Mouse (Mus musculus) adrenal gland, postnatal 10 days (tissue): ENCODE data around the gene Agpat1. TPM values are rescaled to one million over a fixed set of nuclear protein-coding genes. Genes with fewer than 3 reads are reported as not detected.
A peak's percentile ranks its signal among the peaks of the same experiment; 100 is the strongest.

ENCODE experiments used
- DNase-seq: peaks from one replicate; pipeline ENCODE4 v3.0.0; 2021; ENCODE audit warnings: mixed read lengths
- long read RNA-seq, 2 experiments: library from polyadenylated mRNA; stranded (forward); transcript quantifications; one replicate each; pipeline ENCODE4 v2.0.0; 2021
- total RNA-seq, 2 experiments: library from RNA; stranded (reverse); gene quantifications; 2 replicates each; pipeline ENCODE4 v1.2.3; 2021

The Agpat1 gene
- 10 to 100 TPM; 92.7 TPM for total RNA-seq
- long read RNA-seq, experiment 1, transcript Agpat1-201 (7 exons, 2,190 nt) = major isoform, 6 of 31 reads
- long read RNA-seq, experiment 1, partial matches to known transcripts = 19 of 31 reads
- long read RNA-seq, experiment 1, other reads (novel, unspliced or antisense) = 5 of 31 reads
- long read RNA-seq, experiment 2, partial matches to known transcripts = 0 of 8 reads
- long read RNA-seq, experiment 2, other reads (novel, unspliced or antisense) = 8 of 8 reads

DNA sequence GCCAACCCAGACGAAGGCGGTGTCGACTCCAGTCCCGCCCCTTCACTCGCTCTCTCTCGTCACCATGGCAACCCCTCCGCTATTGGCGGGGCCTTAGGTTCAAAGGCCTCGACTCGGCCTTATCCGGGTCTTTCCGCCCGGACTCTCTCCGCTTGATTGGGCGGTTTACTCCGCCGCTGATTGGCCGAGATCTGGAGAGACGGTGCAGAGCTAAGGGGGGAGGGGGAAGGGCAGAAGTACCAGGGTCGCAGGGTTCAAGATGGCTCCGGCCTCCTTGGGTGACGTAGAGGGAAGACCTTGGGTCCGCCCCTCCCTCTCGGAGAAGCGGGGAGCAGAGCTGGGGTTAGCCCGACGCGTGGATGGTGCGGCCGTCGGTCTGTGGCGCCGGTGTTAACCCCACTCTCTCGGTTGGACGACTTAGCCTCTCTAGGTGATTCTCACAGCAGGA, at the start of gene Agpat1:
Gene Agpat1, plus strand, starts transcription at position 202 of the 448 bp plus-strand sequence.
- DNase-seq = peak; percentile 100

DNA sequence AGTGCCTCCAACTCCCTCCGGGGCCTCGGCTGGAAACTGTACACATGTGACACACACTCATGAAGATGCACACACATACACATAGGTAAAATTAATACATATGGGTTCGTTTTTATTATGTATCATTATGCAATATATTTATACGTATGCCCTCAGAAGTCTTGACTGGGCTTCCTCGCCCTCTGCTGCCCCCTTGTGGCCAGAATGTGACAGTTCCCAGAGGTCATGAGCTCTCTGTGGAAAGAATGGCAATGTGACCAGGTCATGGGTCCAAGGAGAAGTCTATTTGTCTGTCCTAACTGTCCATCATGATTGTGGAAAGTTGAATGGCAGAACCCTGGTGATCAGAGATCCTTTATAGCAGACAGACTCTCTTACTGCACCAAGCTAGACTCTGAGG, 48.6 kb upstream of the Agpat1 start:
- peak; percentile 92 for DNase-seq

DNA sequence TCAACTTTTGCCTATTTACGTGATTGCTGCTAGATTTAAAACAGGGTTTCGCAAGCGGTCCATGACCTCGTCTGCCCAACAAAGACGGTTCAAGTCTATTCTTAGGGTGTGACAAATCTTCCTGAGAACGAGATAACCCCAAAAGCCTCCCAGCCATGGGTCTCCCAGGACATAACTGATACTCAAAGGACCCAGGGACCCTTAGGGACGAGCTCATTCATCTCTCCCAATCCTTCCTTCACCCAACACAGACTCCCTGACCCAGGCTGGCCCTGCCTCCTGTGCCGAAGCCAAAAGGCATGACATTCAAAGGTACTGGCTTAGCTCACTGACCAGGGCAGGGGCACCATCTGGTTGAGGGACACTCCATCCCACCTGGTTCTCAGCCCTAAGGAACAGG, 47.7 kb upstream of the Agpat1 start:
- peak; percentile 31 for DNase-seq

GRCm38 (mm10) chr17:34557411-34557810, 46.7 kb upstream of the Agpat1 start:
- DNase-seq = no peak

GRCm38 (mm10) chr17:34559116-34559515, 44.9 kb upstream of the Agpat1 start:
- DNase-seq = no peak

DNA sequence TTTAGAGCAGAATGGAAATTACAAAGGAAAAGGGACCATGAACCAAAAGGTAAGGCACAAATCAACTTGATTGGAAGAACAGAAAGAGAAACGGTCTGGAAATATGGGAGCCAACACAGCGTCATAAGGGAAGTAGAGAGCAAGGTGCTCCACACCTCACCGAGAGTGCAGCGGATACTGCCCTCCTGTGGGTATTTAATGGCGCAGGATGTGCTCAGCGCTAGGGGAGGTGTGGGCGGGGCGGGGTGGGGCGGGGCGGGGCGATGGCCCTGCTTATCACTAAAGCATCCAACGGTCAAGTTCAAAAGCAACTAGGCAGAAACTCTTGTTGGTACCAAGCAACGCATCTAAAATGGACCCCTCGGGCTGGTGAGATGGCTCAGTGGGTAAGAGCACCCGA, 44.2 kb upstream of the Agpat1 start:
- no peak for DNase-seq

DNA sequence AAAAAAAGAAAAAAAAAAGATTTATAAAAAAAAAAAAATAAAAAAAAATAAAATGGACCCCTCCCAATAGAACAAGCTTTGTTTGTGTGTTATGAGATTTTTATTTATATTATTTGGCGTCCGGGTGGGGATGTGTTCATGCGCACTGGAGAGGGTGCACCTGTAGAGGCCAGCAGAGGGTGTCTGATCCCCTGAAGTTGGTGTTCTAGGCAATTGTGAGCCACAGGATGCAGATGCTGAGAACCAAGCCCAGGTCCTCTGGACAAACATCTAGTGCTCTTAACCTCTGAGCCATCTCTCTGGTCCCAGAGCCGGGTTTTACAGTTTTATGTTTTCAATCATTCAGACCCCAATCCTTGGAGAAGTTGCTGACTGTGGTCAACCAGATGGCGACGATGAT, 43.6 kb upstream of the Agpat1 start:
- DNase-seq = no peak

DNA sequence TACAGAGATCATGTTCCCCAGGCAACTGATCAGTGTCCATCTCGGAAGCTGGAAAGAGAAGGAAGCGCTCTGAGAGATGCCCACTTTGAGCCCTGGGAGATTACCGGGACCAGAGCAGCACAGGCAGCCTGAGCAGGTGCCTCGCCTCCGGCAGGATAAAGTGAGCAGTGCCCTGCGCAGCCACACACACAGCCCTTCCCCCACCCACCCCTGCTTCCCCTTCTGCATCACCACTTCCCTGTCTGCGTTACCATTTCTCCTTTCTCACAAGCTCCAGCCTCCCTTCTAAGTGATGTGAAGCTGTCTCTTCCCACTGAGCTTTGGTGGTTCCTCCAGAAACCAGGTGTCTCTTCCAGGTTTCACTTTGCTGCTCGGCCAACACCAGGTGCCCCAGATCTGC, 42.9 kb upstream of the Agpat1 start:
- DNase-seq = no peak

- DNase-seq = no peak
These were observed 41.5 kb upstream of the Agpat1 start for GRCm38 (mm10) chr17:34562595-34562994.

GRCm38 (mm10) chr17:34563354-34563753, 40.7 kb upstream of the Agpat1 start:
- DNase-seq = no peak

DNA sequence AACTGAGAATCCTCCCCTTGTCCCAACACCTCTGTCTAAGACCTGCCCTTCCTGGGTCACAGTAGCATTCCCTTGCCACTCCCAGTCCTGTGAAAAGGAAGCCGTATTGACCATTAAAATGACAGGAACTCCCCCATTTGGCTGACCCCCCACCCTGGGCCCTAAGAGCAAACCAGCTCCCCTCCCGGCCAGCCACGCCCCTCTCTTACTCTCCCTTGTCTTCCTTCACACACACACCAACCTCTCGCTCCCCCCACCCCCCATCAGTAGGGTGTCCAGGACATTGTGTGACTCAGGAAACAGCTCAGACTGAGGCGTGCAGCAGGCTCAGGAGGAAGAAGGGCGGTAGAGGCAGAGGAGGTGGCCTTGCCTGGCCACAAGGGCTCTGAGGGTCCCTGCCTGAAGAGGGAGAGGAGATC, 40.0 kb upstream of the Agpat1 start, which contains the start of gene Notch4:
Gene Notch4, plus strand, starts transcription at position 266 of the 419 bp plus-strand sequence.
- peak; percentile 54 for DNase-seq

GRCm38 (mm10) chr17:34564796-34565195, 39.3 kb upstream of the Agpat1 start:
- peak; percentile 47 for DNase-seq

DNA sequence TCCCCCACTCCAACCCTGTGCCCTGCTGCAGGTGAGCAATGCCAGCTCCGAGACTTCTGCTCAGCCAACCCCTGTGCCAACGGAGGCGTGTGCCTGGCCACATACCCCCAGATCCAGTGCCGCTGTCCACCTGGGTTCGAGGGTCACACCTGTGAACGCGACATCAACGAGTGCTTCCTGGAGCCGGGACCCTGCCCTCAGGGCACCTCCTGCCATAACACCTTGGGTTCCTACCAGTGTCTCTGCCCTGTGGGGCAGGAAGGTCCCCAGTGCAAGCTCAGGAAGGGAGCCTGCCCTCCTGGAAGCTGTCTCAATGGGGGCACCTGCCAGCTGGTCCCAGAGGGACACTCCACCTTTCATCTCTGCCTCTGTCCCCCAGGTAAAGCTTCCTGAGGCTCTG, 36.8 kb upstream of the Agpat1 start:
- no peak for DNase-seq

GRCm38 (mm10) chr17:34568421-34568820, 35.6 kb upstream of the Agpat1 start:
- no peak for DNase-seq

DNA sequence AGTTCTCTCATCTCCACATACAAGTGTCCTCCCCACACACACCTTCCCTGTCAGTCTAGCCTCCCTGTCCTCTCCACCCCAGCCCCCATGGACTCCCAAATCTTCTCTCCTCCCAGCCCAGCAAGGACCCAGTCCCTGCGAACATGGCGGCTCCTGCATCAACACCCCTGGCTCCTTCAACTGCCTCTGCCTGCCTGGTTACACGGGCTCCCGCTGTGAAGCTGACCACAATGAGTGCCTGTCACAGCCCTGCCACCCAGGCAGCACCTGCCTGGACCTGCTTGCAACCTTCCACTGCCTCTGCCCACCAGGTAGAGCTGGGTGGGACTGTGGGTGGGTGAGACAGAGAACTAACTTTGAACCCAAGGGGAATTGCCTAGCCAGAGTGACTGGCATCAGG, 34.1 kb upstream of the Agpat1 start:
- DNase-seq = no peak

GRCm38 (mm10) chr17:34571875-34572274, 32.2 kb upstream of the Agpat1 start:
- DNase-seq = no peak

GRCm38 (mm10) chr17:34572361-34572760, 31.7 kb upstream of the Agpat1 start:
- DNase-seq = no peak

GRCm38 (mm10) chr17:34576577-34576976, 27.5 kb upstream of the Agpat1 start:
- no peak for DNase-seq

- DNase-seq = no peak
These were observed 26.0 kb upstream of the Agpat1 start for GRCm38 (mm10) chr17:34578070-34578469.

DNA sequence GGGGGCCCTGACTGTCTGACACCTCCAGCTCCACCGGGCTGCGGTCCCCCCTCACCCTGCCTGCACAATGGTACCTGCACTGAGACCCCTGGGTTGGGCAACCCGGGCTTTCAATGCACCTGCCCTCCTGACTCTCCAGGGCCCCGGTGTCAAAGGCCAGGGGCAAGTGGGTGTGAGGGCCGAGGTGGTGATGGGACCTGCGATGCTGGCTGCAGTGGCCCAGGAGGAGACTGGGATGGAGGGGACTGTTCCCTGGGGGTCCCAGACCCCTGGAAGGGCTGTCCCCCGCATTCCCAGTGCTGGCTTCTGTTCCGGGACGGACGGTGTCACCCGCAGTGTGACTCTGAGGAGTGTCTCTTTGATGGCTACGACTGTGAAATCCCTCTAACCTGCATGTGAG, 21.5 kb upstream of the Agpat1 start:
- DNase-seq = no peak

DNA sequence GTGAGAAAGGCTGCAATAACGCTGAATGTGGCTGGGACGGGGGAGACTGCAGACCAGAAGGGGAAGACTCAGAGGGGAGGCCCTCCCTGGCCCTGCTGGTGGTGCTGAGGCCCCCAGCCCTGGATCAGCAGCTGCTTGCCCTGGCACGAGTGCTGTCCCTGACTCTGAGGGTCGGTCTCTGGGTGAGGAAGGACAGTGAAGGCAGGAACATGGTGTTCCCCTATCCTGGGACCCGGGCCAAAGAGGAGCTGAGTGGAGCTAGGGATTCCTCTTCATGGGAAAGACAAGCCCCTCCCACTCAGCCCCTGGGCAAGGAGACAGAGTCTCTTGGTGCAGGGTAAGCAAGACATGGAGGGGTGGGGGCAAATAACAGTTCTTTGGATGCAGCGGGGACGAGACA, 20.7 kb upstream of the Agpat1 start:
- no peak for DNase-seq

- DNase-seq = no peak
These were observed 20.2 kb upstream of the Agpat1 start for GRCm38 (mm10) chr17:34583819-34584218.

GRCm38 (mm10) chr17:34585121-34585520, 18.9 kb upstream of the Agpat1 start:
- DNase-seq = no peak
